In the genomic region with DNA sequence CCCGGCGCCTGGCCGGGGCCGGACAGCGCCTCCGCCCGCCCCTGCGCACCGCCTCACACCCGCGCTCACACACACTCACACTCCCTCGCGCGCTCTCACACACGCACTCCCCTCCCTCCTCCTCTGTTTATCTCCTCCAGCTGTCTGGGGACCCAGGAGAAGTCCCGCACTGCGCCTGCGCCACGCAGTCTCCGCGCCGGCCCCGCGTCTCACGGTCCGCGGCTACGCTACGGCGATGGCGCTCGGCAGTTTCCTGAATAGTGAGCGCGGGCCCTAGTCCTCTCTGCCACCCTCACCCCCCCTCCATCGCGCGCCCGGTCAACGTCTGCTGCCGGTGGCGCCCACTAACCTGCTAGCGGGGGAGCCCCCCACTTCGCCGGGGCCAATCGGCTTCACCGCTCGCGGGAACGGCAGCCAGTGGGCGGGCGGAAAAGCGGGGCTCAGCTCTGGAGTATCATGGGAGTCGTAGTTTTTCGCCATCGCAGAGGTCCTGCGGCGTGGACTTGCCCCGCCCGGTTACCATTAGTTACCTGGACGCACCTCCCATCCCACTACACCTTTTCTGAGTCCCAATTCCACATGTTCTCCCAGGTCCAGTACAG, we compare ENCODE assay signal across 8 mouse cellular contexts. TPM values are rescaled to one million over a fixed set of nuclear protein-coding genes. Genes with fewer than 3 reads are reported as not detected.
DNase-seq lines count a peak whose midpoint lies in the region; ATAC-seq and TF ChIP-seq lines count a peak whose summit lies in the region.

No protein-coding gene starts in this region.

- TF ChIP-seq CTCF in midbrain, postnatal 0 days (IDR thresholded peaks at IDR 0.05), result peak; percentile 3; the same call in 1 of the 2 replicates

- under 1% methylated on average over 56 of the region's 60 CpGs for WGBS in embryonic facial prominence, embryonic 13.5 days
- WGBS in limb, embryonic 14.5 days, result 1% methylated on average over 45 of the region's 60 CpGs
- WGBS in midbrain, postnatal 0 days, result under 1% methylated on average over 52 of the region's 60 CpGs

- H3K4me1 ChIP-seq in embryonic facial prominence, embryonic 13.5 days, result peaks cover 21% of the 10 kb centered on the region
- H3K4me1 ChIP-seq in limb, embryonic 14.5 days (ENCODE audit: control insufficient read depth, insufficient read depth, low read length), result peaks cover 5% of the 10 kb centered on the region; the same call in 1 of the 2 replicates
- H3K4me1 ChIP-seq in midbrain, postnatal 0 days (ENCODE audit: insufficient read depth, low read length), result peaks cover 11% of the 10 kb centered on the region; the same call in 1 of the 2 replicates

- no peaks in the 10 kb centered on the region for H3K27me3 ChIP-seq in embryonic facial prominence, embryonic 13.5 days
- no peaks in the 10 kb centered on the region for H3K27me3 ChIP-seq in limb, embryonic 14.5 days (ENCODE audit: control insufficient read depth, insufficient read depth, low read length)
- no peaks in the 10 kb centered on the region for H3K27me3 ChIP-seq in midbrain, postnatal 0 days (ENCODE audit: insufficient read depth, low read length)

- H3K27ac ChIP-seq in embryonic facial prominence, embryonic 13.5 days, result peak overlapping the region; percentile 81
- H3K27ac ChIP-seq in limb, embryonic 14.5 days (replicated peaks; ENCODE audit: low read depth, low read length), result peak overlapping the region; percentile 50; the same call in 1 of the 2 replicates
- H3K27ac ChIP-seq in midbrain, postnatal 0 days (ENCODE audit: low read depth, low read length), result peak overlapping the region; percentile 58; the same call in 1 of the 2 replicates

- 0 out of 2 replicates have a peak, but pooled peaks have one; percentile 18 for TF ChIP-seq POLR2A in limb, embryonic 14.5 days (IDR thresholded peaks at IDR 0.05; ENCODE audit: borderline replicate concordance, extremely low read depth, insufficient read depth, insufficient read length)

- no peaks in the 10 kb centered on the region for H3K9me3 ChIP-seq in embryonic facial prominence, embryonic 13.5 days
- H3K9me3 ChIP-seq in limb, embryonic 14.5 days (ENCODE audit: control insufficient read depth, low read length), result no peaks in the 10 kb centered on the region
- H3K9me3 ChIP-seq in midbrain, postnatal 0 days (ENCODE audit: low read length), result no peaks in the 10 kb centered on the region

- peak overlapping the region; percentile 90 for H3K9ac ChIP-seq in embryonic facial prominence, embryonic 13.5 days
- peak overlapping the region; percentile 80 for H3K9ac ChIP-seq in limb, embryonic 14.5 days (ENCODE audit: low read depth, low read length, severe bottlenecking)
- H3K9ac ChIP-seq in midbrain, postnatal 0 days (replicated peaks; ENCODE audit: low read length, poor library complexity, severe bottlenecking), result peak overlapping the region; percentile 82

- peak; percentile 95 for ATAC-seq in embryonic facial prominence, embryonic 13.5 days (ENCODE audit: insufficient number of reproducible peaks, insufficient read depth, low FRiP score, low TSS enrichment, low read depth)
- ATAC-seq in limb, embryonic 14.5 days (ENCODE audit: low FRiP score, low read depth), result peak; percentile 97
- ATAC-seq in midbrain, postnatal 0 days (ENCODE audit: low FRiP score), result peak; percentile 99

- peak overlapping the region; percentile 85 for H3K4me2 ChIP-seq in embryonic facial prominence, embryonic 13.5 days
- peak overlapping the region; percentile 74 for H3K4me2 ChIP-seq in limb, embryonic 14.5 days (replicated peaks; ENCODE audit: low read depth, low read length, severe bottlenecking)
- peak overlapping the region; percentile 79 for H3K4me2 ChIP-seq in midbrain, postnatal 0 days (ENCODE audit: low read depth, low read length, poor library complexity, severe bottlenecking)

- no peaks in the 10 kb centered on the region for H3K36me3 ChIP-seq in embryonic facial prominence, embryonic 13.5 days
- H3K36me3 ChIP-seq in limb, embryonic 14.5 days (ENCODE audit: control insufficient read depth, insufficient read depth, low read length), result no peaks in the 10 kb centered on the region
- H3K36me3 ChIP-seq in midbrain, postnatal 0 days (ENCODE audit: insufficient read depth, low read length), result no peaks in the 10 kb centered on the region

- peak overlapping the region; percentile 88 for H3K4me3 ChIP-seq in embryonic facial prominence, embryonic 13.5 days
- H3K4me3 ChIP-seq in limb, embryonic 14.5 days (replicated peaks; ENCODE audit: low read length), result peak overlapping the region; percentile 89
- peak overlapping the region; percentile 90 for H3K4me3 ChIP-seq in midbrain, postnatal 0 days (ENCODE audit: low read depth, low read length)

- DNase-seq in 3134 (ENCODE audit: extremely low read depth, insufficient read length, low spot score), result peak; percentile 90
- peak; percentile 99 for DNase-seq in adrenal gland, postnatal 36 days
- DNase-seq in heart, adult 8-10 months (ENCODE audit: low spot score), result peak; percentile 95
- peak; percentile 98 for DNase-seq in kidney, adult 9 months
- peak; percentile 94 for DNase-seq in limb, embryonic 14.5 days (ENCODE audit: low spot score)
- DNase-seq in midbrain, postnatal 0 days (ENCODE audit: low spot score), result peak; percentile 96
- DNase-seq in spleen, postnatal 14 days (ENCODE audit: low spot score in 2 of 2), result peak; percentile 90 to 92

RNA-seq across cellular contexts. Expression of a gene that starts 14.0 kb away (rescaled TPM):
- 10 to 100 TPM; 44.6 to 63.8 TPM for total RNA-seq in adrenal gland, postnatal 36 days (2021)
- 13.9 and 14.3 TPM in 2 replicates for polyA plus RNA-seq in embryonic facial prominence, embryonic 13.5 days (2015; fragmentation: Nextera tagmentation; extraction: Ambion mirVana)
- 10 to 100 TPM; 77.3 to 94.3 (median 79.2) TPM for total RNA-seq in heart, adult 8-10 months (2022)
- 27.8 and 35.9 TPM in 2 replicates for polyA plus RNA-seq in limb, embryonic 14.5 days (2012; rRNA removed)
- polyA plus RNA-seq in limb, embryonic 14.5 days (2014; fragmentation: Nextera tagmentation; extraction: Ambion mirVana), result 17.6 and 18.6 TPM in 2 replicates
- total RNA-seq in midbrain, postnatal 0 days (2014; rRNA removed), result 43.0 and 54.8 TPM in 2 replicates
- polyA plus RNA-seq in midbrain, postnatal 0 days (2015; fragmentation: Nextera tagmentation; extraction: Ambion mirVana), result 14.4 and 15.6 TPM in 2 replicates

RNA-seq across cellular contexts. Expression of a gene that starts 30.3 kb away (rescaled TPM):
- total RNA-seq in adrenal gland, postnatal 36 days (2021), result 10 to 100 TPM; 48.6 to 54.2 TPM
- 8.6 and 9.4 TPM in 2 replicates for polyA plus RNA-seq in embryonic facial prominence, embryonic 13.5 days (2015; fragmentation: Nextera tagmentation; extraction: Ambion mirVana)
- 10 to 100 TPM; 16.0 to 21.9 (median 16.5) TPM for total RNA-seq in heart, adult 8-10 months (2022)
- polyA plus RNA-seq in limb, embryonic 14.5 days (2012; rRNA removed), result 36.7 and 46.7 TPM in 2 replicates
- 11.4 and 11.5 TPM in 2 replicates for polyA plus RNA-seq in limb, embryonic 14.5 days (2014; fragmentation: Nextera tagmentation; extraction: Ambion mirVana)
- total RNA-seq in midbrain, postnatal 0 days (2014; rRNA removed), result 29.5 and 34.9 TPM in 2 replicates
- 11.8 and 12.8 TPM in 2 replicates for polyA plus RNA-seq in midbrain, postnatal 0 days (2015; fragmentation: Nextera tagmentation; extraction: Ambion mirVana)

Comparison
In these comparisons a context has a peak if more than half of its experiments do, and no peak if none do; other contexts are left out.
1. Peak in every context shown above with its lines: DNase-seq, ATAC-seq, H3K4me3 ChIP-seq and H3K27ac ChIP-seq.